Mouse (Mus musculus) megakaryocyte, embryonic 14.5 days (primary cell): Measurements from ENCODE around the gene Egln3. TPM values are rescaled to one million over a fixed set of nuclear protein-coding genes. Genes with fewer than 3 reads are reported as not detected.
A peak's percentile ranks its signal among the peaks of the same experiment; 100 is the strongest.

ENCODE experiments used
- H3K27me3 ChIP-seq: replicated peaks from 2 replicates; pipeline ENCODE3; 2012; ENCODE audit warnings: inconsistent platforms
- H3K36me3 ChIP-seq: replicated peaks from 2 replicates; pipeline ENCODE3; 2012; ENCODE audit warnings: low read length, inconsistent platforms, mixed read lengths
- H3K4me1 ChIP-seq: 2 replicates; pipeline ENCODE4 v1.6.1; 2012; ENCODE audit warnings: inconsistent platforms
- H3K4me3 ChIP-seq: replicated peaks from 2 replicates; pipeline ENCODE3; 2012; ENCODE audit warnings: moderate library complexity, mild to moderate bottlenecking, inconsistent platforms
- H3K9me3 ChIP-seq: 2 replicates; pipeline ENCODE4 v1.6.1; 2012; ENCODE audit warnings: inconsistent platforms
- FLI1 ChIP-seq: IDR thresholded peaks from 2 replicates; pipeline ENCODE4 v1.6.1; 2012; ENCODE audit warnings: low read length, inconsistent platforms, mixed read lengths
- GATA1 ChIP-seq: IDR thresholded peaks from 3 replicates; pipeline ENCODE4 v1.6.1; 2012; ENCODE audit warnings: mixed read lengths, low read length, inconsistent platforms, borderline replicate concordance
- polyA plus RNA-seq: library from polyadenylated mRNA; stranded (reverse); fragments of >175 nt; gene quantifications from 2 replicates; pipeline ENCODE4 v1.2.3, GENCODE M21; 2012; ENCODE audit warnings: low replicate concordance; ENCODE audit not compliant: insufficient read depth

The Egln3 gene
- polyA plus RNA-seq, 1 experiment = 68.3 TPM

DNA sequence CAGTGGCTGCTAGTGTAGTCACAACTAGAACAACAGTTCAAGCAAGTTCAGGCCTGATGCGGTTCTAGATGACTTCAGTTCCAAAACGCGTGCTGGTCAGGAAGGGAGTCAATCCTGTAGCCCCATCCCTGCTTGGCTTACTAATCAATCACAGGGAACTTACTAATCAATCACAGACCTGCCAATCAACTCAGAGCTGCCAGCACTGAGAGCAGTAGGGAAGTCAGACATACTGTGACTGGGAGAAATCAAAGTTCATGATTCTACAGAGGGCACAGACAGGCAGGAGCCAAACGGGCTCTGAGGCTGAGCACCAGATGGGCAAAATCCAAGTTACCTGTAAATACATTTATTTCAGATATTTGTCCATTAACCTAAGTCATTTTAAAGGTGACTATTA is 2.1 kb upstream of the Egln3 start:
- TF ChIP-seq FLI1 (no peak), GATA1 (no peak)
- Histone ChIP-seq H3K4me3 (no peak overlapping the region), H3K36me3 (no peaks in the 10 kb centered on the region), H3K27me3 (no peaks in the 10 kb centered on the region), H3K9me3 (peaks cover 3% of the 10 kb centered on the region; the same call in 1 of the 2 replicates), H3K4me1 (peaks cover 29% of the 10 kb centered on the region)

GRCm38 (mm10) chr12:54205195-54205594 is 1.5 kb upstream of the Egln3 start:
- TF ChIP-seq GATA1 (no peak), FLI1 (no peak)
- Histone ChIP-seq H3K27me3 (no peaks in the 10 kb centered on the region), H3K4me3 (peak overlapping the region; percentile 60), H3K36me3 (peaks cover under 1% of the 10 kb centered on the region), H3K4me1 (peaks cover 30% of the 10 kb centered on the region), H3K9me3 (peaks cover 3% of the 10 kb centered on the region; the same call in 1 of the 2 replicates)

DNA sequence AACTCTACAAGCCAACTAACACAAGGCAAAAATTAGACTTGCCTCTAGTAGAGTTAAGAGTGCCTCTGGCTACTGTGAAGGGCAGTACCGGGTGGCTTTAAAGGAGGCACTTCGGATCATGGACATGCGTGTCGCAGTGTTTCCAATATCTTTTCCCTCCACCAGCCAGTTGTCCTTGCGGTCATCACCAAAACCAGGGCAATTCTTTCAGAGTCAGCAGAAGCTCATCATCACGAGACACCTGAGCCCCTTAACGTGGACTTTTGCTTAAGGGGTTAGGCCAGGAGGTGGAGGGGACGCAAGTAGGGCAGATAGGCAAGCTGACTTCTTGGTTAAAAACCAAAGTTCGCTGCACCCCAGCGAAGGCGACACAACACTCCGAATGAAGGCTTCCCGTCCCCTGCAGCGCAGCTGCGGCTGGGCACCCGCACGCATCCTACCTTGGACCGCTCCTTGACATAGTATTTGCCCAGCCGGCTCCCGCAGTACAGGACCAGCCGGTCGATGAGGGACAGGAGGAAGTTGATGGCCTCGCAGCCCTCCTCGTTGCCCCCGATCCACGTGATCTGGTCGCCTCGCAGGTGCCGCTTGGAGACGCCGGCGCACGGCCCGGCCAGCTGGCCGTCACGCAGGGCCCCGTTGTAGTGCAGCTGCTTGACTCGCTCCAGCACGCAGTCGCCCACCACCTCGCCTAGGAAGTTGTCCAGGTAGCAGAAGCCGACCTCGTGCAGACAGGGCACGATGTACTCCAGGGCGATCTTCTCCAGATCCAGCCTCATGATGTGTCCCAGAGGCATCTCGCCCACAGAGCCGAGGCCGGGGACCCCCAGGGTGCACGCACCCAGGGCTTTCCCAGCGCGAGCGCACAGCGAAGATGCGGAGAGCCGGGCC is 650 bp downstream of the Egln3 start:
- Histone ChIP-seq H3K4me3 (peak overlapping the region; percentile 100), H3K27me3 (no peaks in the 10 kb centered on the region), H3K9me3 (peaks cover 3% of the 10 kb centered on the region; the same call in 1 of the 2 replicates), H3K36me3 (peaks cover 14% of the 10 kb centered on the region), H3K4me1 (peaks cover 46% of the 10 kb centered on the region)
- TF ChIP-seq FLI1 = no peak
- TF ChIP-seq GATA1 = no peak

GRCm38 (mm10) chr12:54202276-54202675 is 1.4 kb downstream of the Egln3 start:
- no peaks in the 10 kb centered on the region for H3K27me3 ChIP-seq
- TF ChIP-seq FLI1 = no peak
- no peak for TF ChIP-seq GATA1
- H3K4me3 ChIP-seq = peak overlapping the region; percentile 100
- peaks cover 3% of the 10 kb centered on the region; the same call in 1 of the 2 replicates for H3K9me3 ChIP-seq
- H3K36me3 ChIP-seq = peaks cover 21% of the 10 kb centered on the region
- peaks cover 54% of the 10 kb centered on the region for H3K4me1 ChIP-seq

DNA sequence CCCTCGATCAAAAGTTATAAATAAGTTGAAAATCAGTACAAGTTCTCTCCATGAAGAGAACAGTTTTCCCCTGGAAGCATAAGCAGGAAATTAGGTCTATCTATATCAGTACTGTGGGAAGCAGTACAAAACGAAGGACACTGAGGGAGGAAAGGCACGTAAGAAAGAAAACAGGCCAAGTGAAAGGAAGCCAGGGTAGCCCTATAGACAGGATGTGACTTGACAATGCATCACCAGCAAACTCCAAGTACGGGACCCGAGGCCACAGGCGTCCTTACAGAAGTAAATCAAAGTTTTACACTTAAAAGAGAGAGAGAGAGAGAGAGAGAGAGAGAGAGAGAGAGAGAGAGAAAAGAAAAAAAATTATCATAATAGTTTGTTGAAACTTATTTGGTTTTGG is 2.8 kb downstream of the Egln3 start:
- Histone ChIP-seq H3K9me3 (no peaks in the 10 kb centered on the region), H3K4me1 (peaks cover 68% of the 10 kb centered on the region), H3K36me3 (peaks cover 36% of the 10 kb centered on the region), H3K27me3 (no peaks in the 10 kb centered on the region), H3K4me3 (peak overlapping the region; percentile 100)
- TF ChIP-seq FLI1 (no peak), GATA1 (no peak)

DNA sequence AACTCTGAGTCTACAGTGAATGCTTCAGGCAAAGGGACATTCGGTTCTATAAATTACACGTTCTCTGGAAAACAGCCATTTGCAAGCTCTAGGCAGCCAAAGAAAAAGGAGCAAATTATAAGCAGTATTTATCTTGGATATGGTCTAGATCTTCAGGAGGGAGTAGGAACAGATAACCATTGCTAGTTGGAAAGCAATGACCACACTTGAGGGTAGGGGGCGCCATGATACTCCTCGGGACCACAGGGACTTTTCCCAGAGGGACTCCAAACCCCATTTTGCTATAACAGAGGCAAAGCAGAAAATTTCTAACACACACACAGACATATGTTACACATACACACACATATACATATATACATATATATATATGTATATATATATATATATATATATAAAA is 3.5 kb downstream of the Egln3 start:
- Histone ChIP-seq H3K36me3 (peaks cover 43% of the 10 kb centered on the region), H3K9me3 (no peaks in the 10 kb centered on the region), H3K4me3 (peak overlapping the region; percentile 100), H3K4me1 (peaks cover 67% of the 10 kb centered on the region), H3K27me3 (no peaks in the 10 kb centered on the region)
- TF ChIP-seq GATA1 = no peak
- no peak for TF ChIP-seq FLI1

GRCm38 (mm10) chr12:54198282-54198918 is 5.3 kb downstream of the Egln3 start:
- H3K4me3 ChIP-seq = peak overlapping the region; percentile 88

DNA sequence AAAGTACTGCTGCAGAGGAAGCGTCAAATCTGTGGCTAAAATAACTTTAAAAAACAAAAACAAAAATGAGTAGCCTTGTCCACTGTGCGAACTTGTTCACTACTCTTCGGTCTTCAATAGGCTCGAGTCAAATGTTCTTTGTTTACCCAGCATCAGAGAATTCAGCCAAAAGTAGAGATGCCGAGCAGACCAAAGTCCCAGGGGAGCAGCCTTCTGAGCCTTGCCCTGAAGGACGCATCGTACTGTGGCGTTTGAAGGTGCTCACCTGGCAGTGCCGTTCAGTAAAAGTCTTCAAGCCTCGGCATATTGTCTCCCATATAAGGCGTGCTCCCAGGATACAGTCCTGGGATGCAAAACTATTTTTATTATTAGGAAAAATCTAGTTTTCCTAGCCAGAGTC is 5.8 kb downstream of the Egln3 start:
- Histone ChIP-seq H3K27me3 (no peaks in the 10 kb centered on the region), H3K9me3 (no peaks in the 10 kb centered on the region), H3K4me3 (peak overlapping the region; percentile 88), H3K36me3 (peaks cover 61% of the 10 kb centered on the region), H3K4me1 (peaks cover 71% of the 10 kb centered on the region)
- TF ChIP-seq FLI1 (no peak), GATA1 (no peak)

More at GRCm38 (mm10) chr12:54198282-54198918, 5.3 kb downstream of the Egln3 start:
- Histone ChIP-seq H3K36me3 (peaks cover 57% of the 10 kb centered on the region), H3K27me3 (no peaks in the 10 kb centered on the region), H3K4me1 (peaks cover 71% of the 10 kb centered on the region), H3K9me3 (no peaks in the 10 kb centered on the region)
- TF ChIP-seq FLI1 = no peak
- TF ChIP-seq GATA1 = no peak

GRCm38 (mm10) chr12:54197301-54197782 is 6.3 kb downstream of the Egln3 start:
- TF ChIP-seq GATA1 = no peak
- TF ChIP-seq FLI1 = no peak
- H3K36me3 ChIP-seq = peaks cover 62% of the 10 kb centered on the region
- H3K4me1 ChIP-seq = peaks cover 76% of the 10 kb centered on the region
- no peaks in the 10 kb centered on the region for H3K9me3 ChIP-seq
- peak overlapping the region; percentile 88 for H3K4me3 ChIP-seq
- no peaks in the 10 kb centered on the region for H3K27me3 ChIP-seq
